Mouse (Mus musculus): ENCODE measurements around the gene Mbl1. TPM values are rescaled to one million over a fixed set of nuclear protein-coding genes. Genes with fewer than 3 reads are reported as not detected.

Mbl1 gene
- polyA plus RNA-seq, 1 experiment from 2014 or later, result not detected

Other genes with a start within 250 kb of the Mbl1 start
- gene Tspan14, start 184.7 kb upstream of the Mbl1 start, polyA plus RNA-seq (2014; fragmentation: Nextera tagmentation; extraction: Ambion mirVana), result 87.8 and 96.1 TPM in 2 replicates
- 54.2 and 57.9 TPM in 2 replicates for gene Fam213a, start 137.7 kb upstream of the Mbl1 start, polyA plus RNA-seq (2014; fragmentation: Nextera tagmentation; extraction: Ambion mirVana)
- 0.24 and 0.57 TPM in 2 replicates for gene Dydc2, start 82.2 kb upstream of the Mbl1 start, polyA plus RNA-seq (2014; fragmentation: Nextera tagmentation; extraction: Ambion mirVana)
- not detected in 2 replicates for gene Dydc1, start 78.5 kb upstream of the Mbl1 start, polyA plus RNA-seq (2014; fragmentation: Nextera tagmentation; extraction: Ambion mirVana)
- not detected in 2 replicates for gene Mat1a, start 46.4 kb upstream of the Mbl1 start, polyA plus RNA-seq (2014; fragmentation: Nextera tagmentation; extraction: Ambion mirVana)
- not detected in 2 replicates for gene Sftpa1, start 19.7 kb upstream of the Mbl1 start, polyA plus RNA-seq (2014; fragmentation: Nextera tagmentation; extraction: Ambion mirVana)
- not detected in 2 replicates for gene Sftpd, start 33.7 kb downstream of the Mbl1 start, polyA plus RNA-seq (2014; fragmentation: Nextera tagmentation; extraction: Ambion mirVana)
- gene Gm2832, start 127.3 kb downstream of the Mbl1 start, polyA plus RNA-seq (2014; fragmentation: Nextera tagmentation; extraction: Ambion mirVana), result not detected in 2 replicates
- gene Gm5798, start 197.2 kb downstream of the Mbl1 start, polyA plus RNA-seq (2014; fragmentation: Nextera tagmentation; extraction: Ambion mirVana), result not detected in 2 replicates
- not detected in 2 replicates for gene Gm7945, start 234.9 kb downstream of the Mbl1 start, polyA plus RNA-seq (2014; fragmentation: Nextera tagmentation; extraction: Ambion mirVana)